Mouse (Mus musculus) E14TG2a.4 (cell line): Measurements from ENCODE around the gene Taf1b.
"Not testable (repeated sequence)": the region's sequence is repeated elsewhere in the genome, so short reads cannot be mapped to it uniquely, and the experiment has no call there.

Source experiments
- CTCF ChIP-seq: conservative IDR thresholded peaks from 2 replicates; pipeline ENCODE4 v1.5.1; 2014; ENCODE audit warnings: low read length
- NANOG ChIP-seq: IDR thresholded peaks from 2 replicates; pipeline ENCODE4 v1.6.1; 2014; ENCODE audit warnings: borderline replicate concordance, low read length, mixed read lengths
- POU5F1 ChIP-seq: IDR thresholded peaks from 2 replicates; pipeline ENCODE4 v1.6.1; 2014; ENCODE audit warnings: low read length, borderline replicate concordance

GRCm38 (mm10) chr12:24494791-24495190 lies 3.4 kb upstream of the Taf1b start:
- TF ChIP-seq CTCF, NANOG, POU5F1: not testable (repeated sequence)
